In the genomic region with DNA sequence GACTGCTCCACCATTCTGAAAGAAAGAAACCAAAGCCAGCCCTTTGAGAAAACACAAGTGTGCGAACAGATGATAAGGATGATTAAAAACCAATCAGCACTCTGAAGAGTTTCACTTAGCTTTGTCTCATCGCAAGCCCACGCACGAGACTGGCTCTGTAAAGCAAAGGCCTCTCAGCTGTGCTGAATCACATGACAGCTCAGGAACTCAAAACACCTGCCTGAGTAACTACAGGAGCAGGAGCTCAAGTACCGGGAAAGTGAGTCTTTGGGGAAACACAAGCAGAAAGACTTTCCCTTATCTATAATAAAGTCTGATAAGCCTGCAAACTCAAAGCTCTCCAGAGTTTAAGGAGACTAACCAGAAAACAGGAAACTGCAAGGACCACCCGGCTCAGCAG, we compare ENCODE assay signal across 14 mouse cellular contexts. TPM values are rescaled to one million over a fixed set of nuclear protein-coding genes. Genes with fewer than 3 reads are reported as not detected.
A peak's percentile ranks its signal among the peaks of the same experiment; 100 is the strongest.
DNase-seq lines count a peak whose midpoint lies in the region; ATAC-seq lines count a peak whose summit lies in the region.
"Had no signal": no experiment of that assay in that cellular context is flagged by ENCODE, and none has a peak within 500 bp of the region (broad histone marks: within the 10 kb centered on the region; RNA-seq: fewer than 3 reads in every experiment).

No protein-coding gene starts in this region.

- no peak overlapping the region for H3K9ac ChIP-seq in liver, embryonic 16.5 days (ENCODE audit: low read depth, low read length)
- no peak overlapping the region for H3K9ac ChIP-seq in liver, embryonic 12.5 days
- no peak overlapping the region for H3K9ac ChIP-seq in hindbrain, embryonic 14.5 days
- H3K9ac ChIP-seq: embryonic facial prominence, embryonic 12.5 days; heart, embryonic 13.5 days; hindbrain, embryonic 15.5 days had no signal

- no peak overlapping the region for H3K4me2 ChIP-seq in liver, embryonic 16.5 days (ENCODE audit: low read depth, low read length)
- no peak overlapping the region for H3K4me2 ChIP-seq in liver, embryonic 12.5 days
- no peak overlapping the region for H3K4me2 ChIP-seq in hindbrain, embryonic 14.5 days (replicated peaks)
- H3K4me2 ChIP-seq: embryonic facial prominence, embryonic 12.5 days; heart, embryonic 13.5 days; hindbrain, embryonic 15.5 days had no signal

- no peaks in the 10 kb centered on the region for H3K9me3 ChIP-seq in liver, embryonic 16.5 days (replicated peaks; ENCODE audit: control insufficient read depth, low read length)
- no peaks in the 10 kb centered on the region for H3K9me3 ChIP-seq in liver, embryonic 12.5 days (replicated peaks)
- H3K9me3 ChIP-seq in hindbrain, embryonic 14.5 days (ENCODE audit: control insufficient read depth, low read length), result no peaks in the 10 kb centered on the region
- H3K9me3 ChIP-seq: embryonic facial prominence, embryonic 12.5 days; hindbrain, embryonic 15.5 days had no signal

- 0 out of 2 replicates have a peak, but pooled peaks have one; percentile 9 for ATAC-seq in liver, embryonic 16.5 days (ENCODE audit: low read depth)
- no peak for ATAC-seq in liver, embryonic 12.5 days
- peak; percentile 76 for ATAC-seq in megakaryocyte-erythroid progenitor cell, adult 5-6 weeks (replicated peaks; ENCODE audit: low FRiP score, low TSS enrichment, poor library complexity, severe bottlenecking)
- no peak for ATAC-seq in hindbrain, embryonic 14.5 days (ENCODE audit: low FRiP score)

- DNase-seq in c-Kit-positive CD71-positive TER-119-negative erythroid progenitor cells, embryonic 14.5 days (ENCODE audit: low read depth), result peak; percentile 38
- DNase-seq in thymus, postnatal 25 days, result peak; percentile 69
- DNase-seq in layer of hippocampus, postnatal 14 days (ENCODE audit: low spot score in 2 of 2), result no peak
- no peak for DNase-seq in hindbrain, embryonic 14.5 days (ENCODE audit: low spot score)
- no peak for DNase-seq in layer of hippocampus, adult 18-20 months (ENCODE audit: low spot score in 2 of 2)
- DNase-seq: cerebellum, postnatal 10 days; gastrocnemius, postnatal 36 days; liver had no signal

- peaks cover 19% of the 10 kb centered on the region for H3K36me3 ChIP-seq in liver, embryonic 16.5 days (ENCODE audit: control insufficient read depth, insufficient read depth)
- H3K36me3 ChIP-seq in liver, embryonic 12.5 days, result peaks cover 37% of the 10 kb centered on the region
- H3K36me3 ChIP-seq in hindbrain, embryonic 14.5 days (replicated peaks; ENCODE audit: control insufficient read depth, insufficient read depth), result peaks cover 19% of the 10 kb centered on the region

- 16% methylated on average over 6 of the region's 6 CpGs for WGBS in liver, embryonic 16.5 days (ENCODE audit: insufficient replicate concordance)
- WGBS in liver, embryonic 12.5 days (ENCODE audit: insufficient replicate concordance), result 19% methylated on average over 6 of the region's 6 CpGs
- 96% methylated on average over 6 of the region's 6 CpGs for WGBS in hindbrain, embryonic 14.5 days

- no peak overlapping the region for H3K27ac ChIP-seq in liver, embryonic 16.5 days (ENCODE audit: low read length)
- H3K27ac ChIP-seq in liver, embryonic 12.5 days, result no peak overlapping the region
- no peak overlapping the region for H3K27ac ChIP-seq in hindbrain, embryonic 14.5 days
- H3K27ac ChIP-seq: embryonic facial prominence, embryonic 12.5 days; heart, embryonic 13.5 days; hindbrain, embryonic 15.5 days had no signal

- H3K4me3 ChIP-seq in liver, embryonic 16.5 days (ENCODE audit: low read depth, low read length), result no peak overlapping the region
- no peak overlapping the region for H3K4me3 ChIP-seq in liver, embryonic 12.5 days
- H3K4me3 ChIP-seq in hindbrain, embryonic 14.5 days (replicated peaks; ENCODE audit: low read length), result no peak overlapping the region
- H3K4me3 ChIP-seq: embryonic facial prominence, embryonic 12.5 days; heart, embryonic 13.5 days; hindbrain, embryonic 15.5 days had no signal

- peaks cover 5% of the 10 kb centered on the region for H3K4me1 ChIP-seq in liver, embryonic 16.5 days (ENCODE audit: control insufficient read depth, low read depth, low read length)
- peaks cover 23% of the 10 kb centered on the region; the same call in 1 of the 2 replicates for H3K4me1 ChIP-seq in liver, embryonic 12.5 days
- H3K4me1 ChIP-seq in hindbrain, embryonic 14.5 days (replicated peaks; ENCODE audit: control insufficient read depth, insufficient read depth, low read length), result no peaks in the 10 kb centered on the region
- H3K4me1 ChIP-seq: embryonic facial prominence, embryonic 12.5 days; hindbrain, embryonic 15.5 days had no signal

- H3K27me3 ChIP-seq in liver, embryonic 16.5 days (ENCODE audit: control insufficient read depth, insufficient read depth, low read depth, low read length), result no peaks in the 10 kb centered on the region
- H3K27me3 ChIP-seq in liver, embryonic 12.5 days (replicated peaks), result no peaks in the 10 kb centered on the region
- no peaks in the 10 kb centered on the region for H3K27me3 ChIP-seq in hindbrain, embryonic 14.5 days (ENCODE audit: control insufficient read depth, insufficient read depth, low read length)
- H3K27me3 ChIP-seq: embryonic facial prominence, embryonic 12.5 days; heart, embryonic 13.5 days; hindbrain, embryonic 15.5 days had no signal

RNA-seq across cellular contexts. Expression of a gene that starts 37.0 kb away (rescaled TPM):
- 6.6 and 7.4 TPM in 2 replicates for polyA plus RNA-seq in liver, embryonic 16.5 days (2015; fragmentation: Nextera tagmentation; extraction: Ambion mirVana)
- polyA plus RNA-seq in liver, embryonic 12.5 days (2016; fragmentation: Nextera tagmentation; extraction: Ambion mirVana), result 6.8 and 7.1 TPM in 2 replicates
- 20.1 and 22.3 TPM in 2 replicates for total RNA-seq in megakaryocyte-erythroid progenitor cell, adult 5-6 weeks (2014; fragmentation: Nextera tagmentation)
- total RNA-seq in megakaryocyte-erythroid progenitor cell, adult 5-6 weeks (2017), result 20.3 and 26.8 TPM in 2 replicates
- 10 to 100 TPM; 18.9 to 19.4 TPM for total RNA-seq in layer of hippocampus, postnatal 14 days (2021)
- 8.7 and 11.9 TPM in 2 replicates for polyA plus RNA-seq in hindbrain, embryonic 14.5 days (2014; fragmentation: Nextera tagmentation; extraction: Ambion mirVana)
- 10 to 100 TPM; 24.6 to 25.2 TPM for total RNA-seq in layer of hippocampus, adult 18-20 months (2021)

RNA-seq across cellular contexts. Expression of a gene that starts 37.1 kb away (rescaled TPM):
- polyA plus RNA-seq in liver, embryonic 16.5 days (2015; fragmentation: Nextera tagmentation; extraction: Ambion mirVana), result 124 and 131 TPM in 2 replicates
- 178 and 181 TPM in 2 replicates for polyA plus RNA-seq in liver, embryonic 12.5 days (2016; fragmentation: Nextera tagmentation; extraction: Ambion mirVana)
- 208 and 219 TPM in 2 replicates for total RNA-seq in megakaryocyte-erythroid progenitor cell, adult 5-6 weeks (2014; fragmentation: Nextera tagmentation)
- 621 and 796 TPM in 2 replicates for total RNA-seq in megakaryocyte-erythroid progenitor cell, adult 5-6 weeks (2017)
- total RNA-seq in layer of hippocampus, postnatal 14 days (2021), result 1 to 10 TPM; 8.4 to 9.3 TPM
- 30.8 and 33.9 TPM in 2 replicates for polyA plus RNA-seq in hindbrain, embryonic 14.5 days (2014; fragmentation: Nextera tagmentation; extraction: Ambion mirVana)
- total RNA-seq in layer of hippocampus, adult 18-20 months (2021), result 1 to 10 TPM; 5.8 to 6.8 TPM

Comparison
In these comparisons a context has a peak if more than half of its experiments do, and no peak if none do; other contexts are left out.
1. ATAC-seq: peak in liver, embryonic 16.5 days (single experiment) and megakaryocyte-erythroid progenitor cell, adult 5-6 weeks (single experiment); none in liver, embryonic 12.5 days (single experiment) and hindbrain, embryonic 14.5 days (single experiment).
2. DNase-seq: peak in c-Kit-positive CD71-positive TER-119-negative erythroid progenitor cells, embryonic 14.5 days (single experiment) and thymus, postnatal 25 days (single experiment); none in layer of hippocampus, postnatal 14 days (0 of 2), hindbrain, embryonic 14.5 days (single experiment) and layer of hippocampus, adult 18-20 months (0 of 2).
3. RNA of a gene that starts 37.1 kb away (total RNA-seq): 208 to 796 TPM in megakaryocyte-erythroid progenitor cell, adult 5-6 weeks; 8.4 to 9.3 TPM in layer of hippocampus, postnatal 14 days and 5.8 to 6.8 TPM in layer of hippocampus, adult 18-20 months; every median in the first group is over 10 times any median in the second.